Mouse (Mus musculus) midbrain, embryonic 10.5 days (tissue): ENCODE measurements at regions not wholly inside any gene's neighbourhood (a gene's known extent, or its start where the extent isn't known, plus 50 kb on each side); places are given as distances from the start of the nearest gene placed in this dataset.

ENCODE experiments used
- DNase-seq: peaks from one replicate; pipeline ENCODE4 v3.0.0-alpha.2; 2017; ENCODE audit warnings: low spot score
- H3K27ac ChIP-seq: fragments of 300-500 bp; sonication (generic); replicated peaks from 2 replicates; pipeline ENCODE4 v1.5.1; 2016; ENCODE audit warnings: mild to moderate bottlenecking
- H3K27me3 ChIP-seq: fragments of 300-500 bp; sonication (generic); 2 replicates; pipeline ENCODE4 v1.6.1; 2016; ENCODE audit warnings: low read depth, mild to moderate bottlenecking; ENCODE audit not compliant: poor library complexity, severe bottlenecking
- H3K36me3 ChIP-seq: fragments of 300-500 bp; sonication (generic); 2 replicates; pipeline ENCODE4 v1.6.1; 2016; ENCODE audit warnings: mild to moderate bottlenecking, moderate library complexity
- H3K4me1 ChIP-seq: fragments of 300-500 bp; sonication (generic); 2 replicates; pipeline ENCODE4 v1.6.1; 2016
- H3K4me3 ChIP-seq: fragments of 300-500 bp; sonication (generic); 2 replicates; pipeline ENCODE4 v1.5.1; 2016; ENCODE audit warnings: mild to moderate bottlenecking, moderate library complexity
- H3K9me3 ChIP-seq: fragments of 300-500 bp; sonication (generic); replicated peaks from 2 replicates; pipeline ENCODE4 v1.6.1; 2016; ENCODE audit warnings: mild to moderate bottlenecking
- WGBS: fragments of 180-500 bp; shearing (Covaris S2); methylation state at CpG from one replicate; pipeline ENCODE4 v1.1.7; 2016; 5-methylcytosine and 5-hydroxymethylcytosine counted together

GRCm38 (mm10) chr5:12938162-12938852, 186.9 kb upstream of the Sema3a start:
- 64% methylated on average over 2 of the region's 2 CpGs for WGBS
- Histone ChIP-seq H3K4me3 (no peak overlapping the region), H3K27ac (no peak overlapping the region), H3K27me3 (no peaks in the 10 kb centered on the region), H3K36me3 (no peaks in the 10 kb centered on the region), H3K9me3 (no peaks in the 10 kb centered on the region), H3K4me1 (no peaks in the 10 kb centered on the region)
- no peak for DNase-seq

- no peak overlapping the region for H3K4me3 ChIP-seq
- H3K27ac ChIP-seq, result no peak overlapping the region
- H3K4me1 ChIP-seq, result no peaks in the 10 kb centered on the region
- no peak for DNase-seq
- no peaks in the 10 kb centered on the region for H3K27me3 ChIP-seq
- H3K36me3 ChIP-seq, result no peaks in the 10 kb centered on the region
- H3K9me3 ChIP-seq, result no peaks in the 10 kb centered on the region
- WGBS, result 81% methylated on average over 5 of the region's 5 CpGs
Measured at GRCm38 (mm10) chr5:12944554-12944953, 180.7 kb upstream of the Sema3a start.

- no peaks in the 10 kb centered on the region for H3K9me3 ChIP-seq
- 81% methylated on average over 2 of the region's 2 CpGs for WGBS
Measured at GRCm38 (mm10) chr5:12948472-12948871, 176.7 kb upstream of the Sema3a start.

GRCm38 (mm10) chr5:12970987-12971386, 154.2 kb upstream of the Sema3a start:
- H3K9me3 ChIP-seq, result no peaks in the 10 kb centered on the region
- no peak overlapping the region for H3K27ac ChIP-seq
- no peak for DNase-seq
- H3K27me3 ChIP-seq, result no peaks in the 10 kb centered on the region
- H3K4me3 ChIP-seq, result no peak overlapping the region
- no peaks in the 10 kb centered on the region for H3K36me3 ChIP-seq
- H3K4me1 ChIP-seq, result no peaks in the 10 kb centered on the region
- WGBS, result 73% methylated on average over 5 of the region's 5 CpGs

More at GRCm38 (mm10) chr5:12948472-12948871, 176.7 kb upstream of the Sema3a start:
- H3K4me3 ChIP-seq, result no peak overlapping the region
- no peaks in the 10 kb centered on the region for H3K27me3 ChIP-seq
- no peak for DNase-seq
- H3K4me1 ChIP-seq, result no peaks in the 10 kb centered on the region
- no peaks in the 10 kb centered on the region for H3K36me3 ChIP-seq
- no peak overlapping the region for H3K27ac ChIP-seq

- no peaks in the 10 kb centered on the region for H3K27me3 ChIP-seq
- no peaks in the 10 kb centered on the region for H3K9me3 ChIP-seq
- 78% methylated on average over 3 of the region's 3 CpGs for WGBS
- H3K36me3 ChIP-seq, result no peaks in the 10 kb centered on the region
- no peak for DNase-seq
- H3K4me3 ChIP-seq, result no peak overlapping the region
- no peaks in the 10 kb centered on the region for H3K4me1 ChIP-seq
- no peak overlapping the region for H3K27ac ChIP-seq
Measured at GRCm38 (mm10) chr5:12973701-12974100, 151.5 kb upstream of the Sema3a start.

- Histone ChIP-seq H3K9me3 (no peaks in the 10 kb centered on the region), H3K27ac (no peak overlapping the region), H3K4me3 (no peak overlapping the region), H3K36me3 (no peaks in the 10 kb centered on the region), H3K27me3 (no peaks in the 10 kb centered on the region), H3K4me1 (no peaks in the 10 kb centered on the region)
- WGBS, result 88% methylated on average over 8 of the region's 8 CpGs
- no peak for DNase-seq
Measured at GRCm38 (mm10) chr5:12976015-12976742, 149.0 kb upstream of the Sema3a start.

GRCm38 (mm10) chr5:12977875-12978274, 147.3 kb upstream of the Sema3a start:
- WGBS, result 84% methylated on average over 2 of the region's 2 CpGs
- DNase-seq, result no peak
- H3K4me3 ChIP-seq, result no peak overlapping the region
- H3K36me3 ChIP-seq, result no peaks in the 10 kb centered on the region
- H3K27me3 ChIP-seq, result no peaks in the 10 kb centered on the region
- H3K4me1 ChIP-seq, result no peaks in the 10 kb centered on the region
- H3K9me3 ChIP-seq, result no peaks in the 10 kb centered on the region
- no peak overlapping the region for H3K27ac ChIP-seq

GRCm38 (mm10) chr5:12993826-12994225, 131.4 kb upstream of the Sema3a start:
- Histone ChIP-seq H3K4me1 (no peaks in the 10 kb centered on the region), H3K27me3 (no peaks in the 10 kb centered on the region), H3K36me3 (no peaks in the 10 kb centered on the region), H3K27ac (no peak overlapping the region), H3K4me3 (no peak overlapping the region), H3K9me3 (no peaks in the 10 kb centered on the region)
- WGBS, result 94% methylated on average over 1 of the region's 1 CpGs
- no peak for DNase-seq

- 89% methylated on average over 6 of the region's 6 CpGs for WGBS
- Histone ChIP-seq H3K9me3 (no peaks in the 10 kb centered on the region), H3K36me3 (no peaks in the 10 kb centered on the region), H3K4me3 (no peak overlapping the region), H3K4me1 (no peaks in the 10 kb centered on the region), H3K27ac (no peak overlapping the region), H3K27me3 (no peaks in the 10 kb centered on the region)
- no peak for DNase-seq
Measured at GRCm38 (mm10) chr5:12997440-12997839, 127.8 kb upstream of the Sema3a start.

- no peak for DNase-seq
- WGBS, result 74% methylated on average over 6 of the region's 6 CpGs
Measured at GRCm38 (mm10) chr5:13007132-13007531, 118.1 kb upstream of the Sema3a start.

GRCm38 (mm10) chr5:13022270-13022669, 102.9 kb upstream of the Sema3a start:
- Histone ChIP-seq H3K4me1 (no peaks in the 10 kb centered on the region), H3K9me3 (no peaks in the 10 kb centered on the region), H3K27ac (no peak overlapping the region), H3K27me3 (no peaks in the 10 kb centered on the region), H3K4me3 (no peak overlapping the region), H3K36me3 (no peaks in the 10 kb centered on the region)
- WGBS, result 88% methylated on average over 3 of the region's 3 CpGs
- DNase-seq, result no peak

More at GRCm38 (mm10) chr5:13007132-13007531, 118.1 kb upstream of the Sema3a start:
- no peaks in the 10 kb centered on the region for H3K4me1 ChIP-seq
- H3K27me3 ChIP-seq, result no peaks in the 10 kb centered on the region
- H3K4me3 ChIP-seq, result no peak overlapping the region
- no peaks in the 10 kb centered on the region for H3K9me3 ChIP-seq
- H3K36me3 ChIP-seq, result no peaks in the 10 kb centered on the region
- no peak overlapping the region for H3K27ac ChIP-seq

GRCm38 (mm10) chr5:13033332-13033731, 91.9 kb upstream of the Sema3a start:
- Histone ChIP-seq H3K27ac (no peak overlapping the region), H3K4me3 (no peak overlapping the region), H3K27me3 (no peaks in the 10 kb centered on the region), H3K4me1 (no peaks in the 10 kb centered on the region), H3K36me3 (no peaks in the 10 kb centered on the region), H3K9me3 (no peaks in the 10 kb centered on the region)
- DNase-seq, result no peak
- 91% methylated on average over 3 of the region's 3 CpGs for WGBS

- 90% methylated on average over 2 of the region's 2 CpGs for WGBS
- Histone ChIP-seq H3K27ac (no peak overlapping the region), H3K36me3 (no peaks in the 10 kb centered on the region), H3K4me1 (no peaks in the 10 kb centered on the region), H3K27me3 (no peaks in the 10 kb centered on the region), H3K4me3 (no peak overlapping the region), H3K9me3 (no peaks in the 10 kb centered on the region)
- DNase-seq, result no peak
Measured at GRCm38 (mm10) chr5:13036127-13036526, 89.1 kb upstream of the Sema3a start.
